Mouse (Mus musculus): ENCODE results near the gene Gypa. TPM values are rescaled to one million over a fixed set of nuclear protein-coding genes. Genes with fewer than 3 reads are reported as not detected.

Gene Gypa
- polyA plus RNA-seq, 1 experiment from 2014 or later: 16.9 TPM

Other genes starting within 250 kb of the Gypa start
- gene Frem3, start 117.3 kb downstream of the Gypa start, polyA plus RNA-seq (2016; fragmentation: Nextera tagmentation; extraction: Ambion mirVana): not detected in 2 replicates
- gene Smarca5, start 245.7 kb downstream of the Gypa start, polyA plus RNA-seq (2016; fragmentation: Nextera tagmentation; extraction: Ambion mirVana): 112 and 113 TPM in 2 replicates

Data from midbrain, embryonic 10.5 days (tissue).